Mouse (Mus musculus) left cerebral cortex, adult 9 months (tissue): ENCODE data around the gene Auts2.
A peak's percentile ranks its signal among the peaks of the same experiment; 100 is the strongest.

Source experiments
- DNase-seq, 2 experiments: peaks; one replicate each; pipeline ENCODE4 v3.0.0; 2022; ENCODE audit warnings: low spot score in 2 of 2

Auts2 gene

GRCm38 (mm10) chr5:132268351-132268967 is 274.7 kb downstream of the Auts2 start:
- DNase-seq, result no peak

GRCm38 (mm10) chr5:132265015-132265414 is 278.1 kb downstream of the Auts2 start:
- DNase-seq, result no peak

GRCm38 (mm10) chr5:132261750-132262149 is 281.4 kb downstream of the Auts2 start:
- no peak for DNase-seq

GRCm38 (mm10) chr5:132258882-132259281 is 284.3 kb downstream of the Auts2 start:
- no peak for DNase-seq

GRCm38 (mm10) chr5:132255579-132255978 is 287.6 kb downstream of the Auts2 start:
- DNase-seq, result no peak

- peak; percentile 83 to 85 for DNase-seq
Observed at GRCm38 (mm10) chr5:132249523-132249922, 293.6 kb downstream of the Auts2 start.

GRCm38 (mm10) chr5:132248069-132248468 is 295.1 kb downstream of the Auts2 start:
- no peak for DNase-seq

GRCm38 (mm10) chr5:132235460-132235859 is 307.7 kb downstream of the Auts2 start:
- DNase-seq, result no peak

- DNase-seq, result no peak
Observed at GRCm38 (mm10) chr5:132234471-132234870, 308.7 kb downstream of the Auts2 start.

GRCm38 (mm10) chr5:132231280-132232047 is 311.7 kb downstream of the Auts2 start:
- peak; percentile 52 to 83 for DNase-seq

- peak; percentile 42 to 75 for DNase-seq
Observed at GRCm38 (mm10) chr5:132229644-132230357, 313.3 kb downstream of the Auts2 start.

GRCm38 (mm10) chr5:132229023-132229422 is 314.1 kb downstream of the Auts2 start:
- no peak for DNase-seq

- no peak for DNase-seq
Observed at GRCm38 (mm10) chr5:132220376-132220930, 322.7 kb downstream of the Auts2 start.

GRCm38 (mm10) chr5:132216143-132216542 is 327.0 kb downstream of the Auts2 start:
- no peak for DNase-seq

- no peak for DNase-seq
Observed at GRCm38 (mm10) chr5:132212446-132212845, 330.7 kb downstream of the Auts2 start.

- no peak for DNase-seq
Observed at GRCm38 (mm10) chr5:132209694-132210093, 333.4 kb downstream of the Auts2 start.

- no peak for DNase-seq
Observed at GRCm38 (mm10) chr5:132206220-132206619, 336.9 kb downstream of the Auts2 start.

- no peak for DNase-seq
Observed at GRCm38 (mm10) chr5:132203846-132204245, 339.3 kb downstream of the Auts2 start.

- peak in 1 of 2 experiments; percentile 8 for DNase-seq
Observed at GRCm38 (mm10) chr5:132201077-132201645, 342.0 kb downstream of the Auts2 start.

- peak in 1 of 2 experiments; percentile 7 for DNase-seq
Observed at GRCm38 (mm10) chr5:132200595-132200994, 342.5 kb downstream of the Auts2 start.

GRCm38 (mm10) chr5:132195048-132195533 is 348.1 kb downstream of the Auts2 start:
- no peak for DNase-seq

- no peak for DNase-seq
Observed at GRCm38 (mm10) chr5:132190190-132190589, 353.0 kb downstream of the Auts2 start.
